Mouse (Mus musculus) liver, postnatal 0 days (tissue): ENCODE data around the gene Wdr34. TPM values are rescaled to one million over a fixed set of nuclear protein-coding genes. Genes with fewer than 3 reads are reported as not detected.
A peak's percentile ranks its signal among the peaks of the same experiment; 100 is the strongest.

ENCODE experiments used
- ATAC-seq: fragments of 200-750 bp; cut with Nextera tagmentation; 2 replicates; pipeline ENCODE4 v1.8.0; 2017; ENCODE audit warnings: mild to moderate bottlenecking, moderate library complexity
- DNase-seq: peaks from one replicate; pipeline ENCODE4 v3.0.0-alpha.2; 2016
- H3K27ac ChIP-seq: fragments of 300-500 bp; sonication (generic); 2 replicates; pipeline ENCODE4 v1.5.1; 2014; ENCODE audit warnings: antibody characterized with exemption, moderate library complexity, mild to moderate bottlenecking, low read depth
- H3K27me3 ChIP-seq: fragments of 300-500 bp; sonication (generic); 2 replicates; pipeline ENCODE4 v1.6.1; 2014; ENCODE audit warnings: low read length, control low read depth, mixed read lengths; ENCODE audit not compliant: insufficient read depth
- H3K36me3 ChIP-seq: fragments of 300-500 bp; sonication (generic); replicated peaks from 2 replicates; pipeline ENCODE4 v1.6.1; 2014; ENCODE audit warnings: mild to moderate bottlenecking, control low read depth, low read length, moderate library complexity, mixed read lengths; ENCODE audit not compliant: insufficient read depth
- H3K4me1 ChIP-seq: fragments of 300-500 bp; sonication (generic); 2 replicates; pipeline ENCODE4 v1.6.1; 2014; ENCODE audit warnings: antibody characterized with exemption, mild to moderate bottlenecking, control low read depth; ENCODE audit not compliant: insufficient read depth
- H3K4me2 ChIP-seq: fragments of 300-500 bp; sonication (generic); 2 replicates; pipeline ENCODE4 v1.6.1; 2014; ENCODE audit warnings: low read depth, mild to moderate bottlenecking, low read length, moderate library complexity, mixed read lengths
- H3K4me3 ChIP-seq: fragments of 300-500 bp; sonication (generic); 2 replicates; pipeline ENCODE4 v1.5.1; 2014; ENCODE audit warnings: low read depth, low read length
- H3K9ac ChIP-seq: fragments of 300-500 bp; sonication (generic); replicated peaks from 2 replicates; pipeline ENCODE4 v1.6.1; 2014; ENCODE audit warnings: mild to moderate bottlenecking, moderate library complexity
- H3K9me3 ChIP-seq: fragments of 300-500 bp; sonication (generic); 2 replicates; pipeline ENCODE4 v1.6.1; 2016; ENCODE audit warnings: mild to moderate bottlenecking, control low read depth, low read length, mixed read lengths
- CTCF ChIP-seq: sonication (generic); IDR thresholded peaks from 2 replicates; pipeline ENCODE4 v1.5.1; 2016; ENCODE audit warnings: antibody characterized with exemption, low read depth
- EP300 ChIP-seq: IDR thresholded peaks from 2 replicates; pipeline ENCODE4 v1.6.1; 2016; ENCODE audit warnings: antibody characterized with exemption, low read depth, mild to moderate bottlenecking
- WGBS: fragments of 180-500 bp; shearing (Covaris S2); extraction: QIAGEN DNeasy Blood & Tissue Kit; methylation state at CpG from one replicate; pipeline ENCODE4 v1.1.7; 2014; ENCODE audit not compliant: insufficient replicate concordance; 5-methylcytosine and 5-hydroxymethylcytosine counted together
- polyA plus RNA-seq: library from polyadenylated mRNA; unstranded; fragments of >200 nt; fragmentation: Nextera tagmentation; extraction: Ambion mirVana; gene quantifications from 2 replicates; pipeline ENCODE4 v1.2.1, GENCODE M21; 2015

Gene Wdr34
- polyA plus RNA-seq, 1 experiment from 2014 or later, result 6.6 TPM

DNA sequence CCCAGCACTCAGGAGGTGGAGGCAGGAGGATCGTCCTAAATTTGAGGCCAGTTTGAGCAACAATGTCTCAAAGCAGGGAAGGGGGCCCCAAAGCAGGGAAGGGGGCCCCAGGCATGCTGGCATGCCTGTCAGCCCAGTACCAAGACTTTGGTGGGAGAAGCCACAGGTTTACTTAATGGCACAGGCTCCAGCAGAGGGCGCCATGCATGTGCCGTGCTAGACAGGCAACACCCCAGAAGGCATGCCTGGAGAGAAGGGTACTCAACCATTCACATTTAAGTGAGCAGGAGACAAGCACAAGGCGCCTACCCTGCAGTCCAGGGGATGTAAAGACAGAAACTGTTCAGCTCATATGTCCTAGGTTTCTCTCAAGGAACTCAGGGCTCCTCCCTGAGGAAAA is 6.2 kb downstream of the Wdr34 start:
- Histone ChIP-seq H3K4me2 (no peak overlapping the region), H3K9ac (no peak overlapping the region), H3K4me3 (no peak overlapping the region), H3K27ac (no peak overlapping the region), H3K4me1 (no peaks in the 10 kb centered on the region), H3K9me3 (no peaks in the 10 kb centered on the region), H3K36me3 (no peaks in the 10 kb centered on the region), H3K27me3 (no peaks in the 10 kb centered on the region)
- 4% methylated on average over 4 of the region's 4 CpGs for WGBS
- DNase-seq, result peak; percentile 87
- TF ChIP-seq CTCF, result peak; percentile 91
- no peak for TF ChIP-seq EP300
- peak; percentile 61; the same call in 1 of the 2 replicates for ATAC-seq

DNA sequence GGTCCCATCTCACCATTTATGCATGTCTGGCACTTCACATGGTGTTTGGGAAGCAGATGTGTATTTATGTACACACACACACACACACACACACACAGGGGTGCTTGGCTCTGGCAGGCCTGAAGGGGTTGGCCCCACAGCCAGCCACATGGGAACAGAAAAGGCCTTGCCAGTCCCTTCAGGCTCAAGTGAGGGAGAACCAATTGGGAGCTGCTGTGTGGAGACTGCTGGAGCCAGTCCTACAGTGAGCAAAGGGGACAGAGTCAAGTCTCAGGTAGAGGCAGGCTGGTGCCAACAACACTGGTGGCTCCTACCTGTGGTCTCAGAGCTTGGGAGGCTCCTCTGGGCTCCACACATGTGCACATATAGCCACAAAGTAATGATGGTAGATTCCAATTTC is 9.0 kb downstream of the Wdr34 start:
- no peaks in the 10 kb centered on the region for H3K36me3 ChIP-seq
- no peak overlapping the region for H3K4me3 ChIP-seq
- H3K9ac ChIP-seq, result no peak overlapping the region
- DNase-seq, result no peak
- H3K4me2 ChIP-seq, result no peak overlapping the region
- no peaks in the 10 kb centered on the region for H3K4me1 ChIP-seq
- ATAC-seq, result no peak
- no peak overlapping the region for H3K27ac ChIP-seq
- H3K9me3 ChIP-seq, result no peaks in the 10 kb centered on the region
- no peak for TF ChIP-seq EP300
- TF ChIP-seq CTCF, result no peak
- no peaks in the 10 kb centered on the region for H3K27me3 ChIP-seq

DNA sequence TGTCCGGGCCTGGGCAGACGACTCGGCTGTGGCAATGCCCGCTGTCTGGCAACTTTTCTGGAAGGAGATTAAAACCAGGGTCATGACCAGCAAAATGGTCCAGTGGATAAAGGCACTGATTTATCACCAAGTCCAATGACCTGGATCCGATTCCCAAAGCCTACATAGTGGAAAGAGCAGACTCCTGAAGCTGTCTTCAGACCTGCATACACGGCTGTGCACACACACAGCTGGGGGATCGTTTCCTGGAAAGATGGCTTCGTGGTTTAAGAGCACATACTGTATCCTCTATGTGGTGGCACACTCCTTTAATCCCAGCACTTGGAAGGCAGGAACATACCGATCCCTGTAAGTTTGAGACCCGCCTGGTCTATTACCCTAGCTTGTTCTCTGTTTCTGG is 10.3 kb downstream of the Wdr34 start:
- WGBS, result 86% methylated on average over 10 of the region's 10 CpGs
- Histone ChIP-seq H3K4me2 (no peak overlapping the region), H3K36me3 (no peaks in the 10 kb centered on the region), H3K4me3 (no peak overlapping the region), H3K27ac (no peak overlapping the region), H3K4me1 (no peaks in the 10 kb centered on the region), H3K27me3 (no peaks in the 10 kb centered on the region), H3K9ac (no peak overlapping the region), H3K9me3 (no peaks in the 10 kb centered on the region)
- no peak for TF ChIP-seq CTCF
- TF ChIP-seq EP300, result no peak
- no peak for ATAC-seq
- DNase-seq, result no peak

GRCm38 (mm10) chr2:30037762-30038161 is 10.9 kb downstream of the Wdr34 start:
- no peaks in the 10 kb centered on the region for H3K9me3 ChIP-seq
- no peaks in the 10 kb centered on the region for H3K27me3 ChIP-seq
- DNase-seq (no peak), ATAC-seq (no peak)
- TF ChIP-seq EP300, result no peak
- TF ChIP-seq CTCF, result no peak
- no peak overlapping the region for H3K27ac ChIP-seq
- no peaks in the 10 kb centered on the region for H3K4me1 ChIP-seq
- H3K36me3 ChIP-seq, result no peaks in the 10 kb centered on the region
- no peak overlapping the region for H3K4me3 ChIP-seq
- no peak overlapping the region for H3K4me2 ChIP-seq
- 70% methylated on average over 2 of the region's 2 CpGs for WGBS
- H3K9ac ChIP-seq, result no peak overlapping the region

DNA sequence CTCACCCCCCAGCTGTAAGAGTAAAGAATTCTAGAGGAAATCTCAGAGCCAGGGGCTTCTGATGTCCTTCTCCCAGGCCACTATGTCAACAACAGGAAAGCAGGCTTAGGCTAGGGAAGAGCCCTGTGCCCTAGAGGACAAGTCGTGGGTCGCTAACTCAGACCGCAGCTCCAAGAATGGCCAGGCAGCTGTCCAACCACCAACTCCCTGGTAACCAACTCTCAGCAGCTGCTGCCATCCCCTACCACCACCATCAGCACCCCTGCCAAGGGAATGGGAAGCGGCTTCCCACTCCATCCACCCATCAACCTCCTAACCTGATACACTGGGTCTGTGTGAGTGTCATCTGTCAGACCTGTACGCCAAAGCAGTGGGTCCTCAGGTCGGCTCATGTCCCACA is 15.7 kb downstream of the Wdr34 start:
- DNase-seq (no peak), ATAC-seq (no peak)
- 69% methylated on average over 6 of the region's 6 CpGs for WGBS
- no peak for TF ChIP-seq CTCF
- no peak for TF ChIP-seq EP300
- H3K4me2 ChIP-seq, result no peak overlapping the region
- peaks cover 26% of the 10 kb centered on the region for H3K36me3 ChIP-seq
- H3K27ac ChIP-seq, result no peak overlapping the region
- H3K27me3 ChIP-seq, result no peaks in the 10 kb centered on the region
- H3K9me3 ChIP-seq, result no peaks in the 10 kb centered on the region
- H3K4me1 ChIP-seq, result no peaks in the 10 kb centered on the region
- no peak overlapping the region for H3K9ac ChIP-seq
- no peak overlapping the region for H3K4me3 ChIP-seq

DNA sequence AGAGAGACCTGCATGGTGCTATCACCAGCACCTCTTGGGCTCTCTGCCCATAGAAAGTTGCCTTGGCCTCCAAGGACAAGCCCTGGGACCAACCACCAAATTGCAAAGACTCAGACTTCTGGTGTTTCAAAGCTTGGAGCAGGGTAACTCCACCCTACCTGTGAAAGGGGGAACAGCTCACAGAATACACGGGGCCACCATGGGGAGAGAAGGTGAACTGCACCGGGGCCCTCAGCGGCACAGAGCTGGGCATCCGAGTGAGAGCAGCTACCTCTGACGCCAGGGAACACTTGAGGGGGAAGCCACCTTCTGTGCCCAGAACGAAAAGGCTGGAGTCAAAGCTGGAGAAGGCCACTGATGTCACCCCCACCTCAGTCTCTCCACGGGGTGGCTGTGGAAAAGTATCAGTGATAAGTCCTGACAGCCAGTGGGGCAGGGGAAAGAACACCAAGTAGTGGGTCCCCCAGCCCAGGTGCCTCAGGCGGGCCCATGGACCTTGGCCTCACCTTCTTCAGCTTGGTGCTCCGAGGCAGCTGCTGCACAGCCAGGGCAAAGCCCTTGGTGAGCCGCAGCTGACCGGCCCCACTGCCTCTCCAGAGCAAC is 16.3 kb downstream of the Wdr34 start:
- ATAC-seq (no peak), DNase-seq (no peak)
- Histone ChIP-seq H3K4me1 (no peaks in the 10 kb centered on the region), H3K9ac (no peak overlapping the region), H3K4me2 (no peak overlapping the region), H3K4me3 (no peak overlapping the region), H3K27ac (no peak overlapping the region), H3K27me3 (no peaks in the 10 kb centered on the region), H3K36me3 (peaks cover 32% of the 10 kb centered on the region), H3K9me3 (no peaks in the 10 kb centered on the region)
- TF ChIP-seq CTCF, result peak; percentile 35
- TF ChIP-seq EP300, result no peak
- 56% methylated on average over 11 of the region's 11 CpGs for WGBS

GRCm38 (mm10) chr2:30026997-30027396 is 21.7 kb downstream of the Wdr34 start:
- H3K27me3 ChIP-seq, result no peaks in the 10 kb centered on the region
- no peak for ATAC-seq
- TF ChIP-seq CTCF (no peak), EP300 (no peak)
- no peak for DNase-seq
- no peak overlapping the region for H3K9ac ChIP-seq
- H3K4me1 ChIP-seq, result no peaks in the 10 kb centered on the region
- WGBS, result 87% methylated on average over 5 of the region's 5 CpGs
- H3K4me3 ChIP-seq, result no peak overlapping the region
- H3K9me3 ChIP-seq, result no peaks in the 10 kb centered on the region
- H3K36me3 ChIP-seq, result peaks cover 82% of the 10 kb centered on the region
- H3K4me2 ChIP-seq, result no peak overlapping the region
- no peak overlapping the region for H3K27ac ChIP-seq
